21 mouse cellular contexts compared by ENCODE assay signal in the genomic region with DNA sequence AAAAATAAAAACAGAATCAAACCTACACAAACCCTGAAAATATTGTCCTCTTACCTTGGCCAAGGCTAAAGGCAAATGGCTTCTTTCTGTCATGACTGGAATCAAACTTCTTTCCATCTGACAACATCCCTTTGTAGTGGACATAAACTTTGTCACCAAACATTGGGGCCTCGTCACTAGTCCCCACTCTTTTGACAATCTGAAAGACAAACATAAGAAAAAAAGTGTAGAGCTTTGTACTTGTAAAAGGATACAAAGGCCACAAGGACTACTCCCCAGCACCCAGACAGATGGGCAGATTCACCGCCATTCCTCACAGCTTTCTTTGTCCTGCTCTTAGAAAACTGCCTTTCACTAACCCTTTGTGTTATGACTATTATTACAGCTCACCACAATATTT.
"Had no signal": no experiment of that assay in that cellular context is flagged by ENCODE, and none has a peak within 500 bp of the region (broad histone marks: within the 10 kb centered on the region; RNA-seq: fewer than 3 reads in every experiment).

No protein-coding gene starts in this region.

- DNase-seq: kidney, adult 2 months; kidney, postnatal 10 days; kidney, postnatal 36 days; lung, adult 18-20 months; lung, postnatal 10 days; lung, postnatal 36 days; retina, postnatal 1 day; right cerebral cortex, postnatal 25 days; thymus, adult 18-20 months; thymus, postnatal 36 days had no signal

- H3K27ac ChIP-seq: kidney, embryonic 15.5 days; limb, embryonic 10.5 days; limb, embryonic 13.5 days; lung, embryonic 15.5 days; midbrain, embryonic 10.5 days; midbrain, embryonic 13.5 days; neural tube, embryonic 12.5 days; neural tube, embryonic 15.5 days had no signal

- H3K27me3 ChIP-seq: kidney, embryonic 15.5 days; limb, embryonic 13.5 days; lung, embryonic 15.5 days; megakaryocyte, embryonic 14.5 days; midbrain, embryonic 13.5 days; neural tube, embryonic 12.5 days; neural tube, embryonic 15.5 days had no signal

- H3K9me3 ChIP-seq: kidney, embryonic 15.5 days; limb, embryonic 10.5 days; limb, embryonic 13.5 days; lung, embryonic 15.5 days; megakaryocyte, embryonic 14.5 days; midbrain, embryonic 10.5 days; midbrain, embryonic 13.5 days; neural tube, embryonic 12.5 days; neural tube, embryonic 15.5 days had no signal

- ATAC-seq: inflammation-experienced regulatory T-cells, adult 6 months; intestine, embryonic 16.5 days; midbrain, embryonic 13.5 days had no signal

- H3K4me2 ChIP-seq: kidney, embryonic 15.5 days; limb, embryonic 13.5 days; lung, embryonic 15.5 days; midbrain, embryonic 13.5 days; neural tube, embryonic 12.5 days; neural tube, embryonic 15.5 days had no signal

- H3K4me1 ChIP-seq: limb, embryonic 10.5 days; lung, embryonic 15.5 days; midbrain, embryonic 13.5 days; neural tube, embryonic 12.5 days; neural tube, embryonic 15.5 days had no signal

- H3K4me3 ChIP-seq: kidney, embryonic 15.5 days; limb, embryonic 10.5 days; limb, embryonic 13.5 days; lung, embryonic 15.5 days; megakaryocyte, embryonic 14.5 days; midbrain, embryonic 10.5 days; midbrain, embryonic 13.5 days; neural tube, embryonic 12.5 days; neural tube, embryonic 15.5 days had no signal

- H3K9ac ChIP-seq: kidney, embryonic 15.5 days; limb, embryonic 13.5 days; lung, embryonic 15.5 days; midbrain, embryonic 13.5 days; neural tube, embryonic 12.5 days; neural tube, embryonic 15.5 days had no signal
